Mouse (Mus musculus) fibroblast of lung, adult 2 months (primary cell): ENCODE measurements around the gene Arg1.

Experiments used
- DNase-seq: peaks from one replicate; pipeline ENCODE4 v3.0.0-alpha.2; 2011; ENCODE audit warnings: low read depth

Arg1 gene

DNA sequence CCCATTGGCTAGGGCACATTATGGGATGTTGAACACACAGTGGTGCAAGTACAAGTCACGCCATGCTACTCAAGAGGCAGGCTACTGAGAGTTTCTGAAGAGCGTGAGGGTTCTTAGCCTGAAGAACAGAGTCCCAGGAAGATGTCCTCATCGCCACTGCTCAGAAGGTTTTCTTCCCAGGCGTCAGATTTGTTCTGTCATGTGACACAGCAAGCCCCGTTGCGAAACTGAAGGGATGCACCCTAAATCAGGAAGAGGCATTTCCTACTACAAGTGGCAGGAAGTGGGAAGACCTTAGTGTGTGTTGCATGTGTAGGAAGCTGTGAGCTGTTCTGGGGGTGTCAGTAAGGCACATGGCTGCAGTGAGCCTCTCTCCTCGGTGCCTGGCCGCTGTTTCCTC lies 16.1 kb downstream of the Arg1 start:
- no peak for DNase-seq

DNA sequence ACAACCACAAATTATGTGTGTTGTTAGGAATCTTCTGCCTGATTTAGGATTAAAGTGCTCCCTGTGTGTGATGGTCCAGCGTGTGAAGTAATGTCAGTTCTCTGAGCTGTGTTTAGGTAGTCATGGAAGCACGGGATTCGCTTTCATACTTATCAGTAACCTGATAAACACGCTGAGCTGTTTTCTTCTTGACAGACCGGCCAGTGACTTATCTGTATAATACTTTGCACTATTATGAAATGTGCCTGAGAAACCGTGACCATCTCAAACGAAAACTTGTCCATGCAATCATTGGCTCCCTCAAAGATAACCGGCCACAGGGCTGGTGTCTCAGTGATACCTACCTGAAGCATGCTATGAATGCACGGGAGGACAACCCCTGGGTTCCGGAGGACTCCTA lies 21.7 kb downstream of the Arg1 start:
- DNase-seq = no peak

DNA sequence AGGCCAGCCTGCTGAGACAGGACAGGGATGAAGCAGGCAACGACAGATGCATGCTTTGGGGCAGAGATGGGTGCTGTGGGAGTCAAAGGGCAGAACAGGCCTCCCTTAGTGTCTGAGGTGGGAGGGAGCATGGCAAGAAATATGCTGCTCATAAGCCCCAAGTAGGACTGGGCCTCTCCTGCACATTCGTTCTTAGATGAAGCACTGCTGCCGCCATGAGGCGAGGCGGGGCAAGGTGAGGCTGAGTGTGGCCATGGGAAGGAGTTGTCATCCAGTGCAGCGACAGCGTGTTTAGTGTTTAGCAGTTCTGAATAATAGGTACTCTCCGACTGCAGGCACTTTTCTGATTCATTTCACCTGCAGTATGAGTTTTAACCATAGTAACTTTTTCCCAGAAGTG lies 31.4 kb downstream of the Arg1 start:
- no peak for DNase-seq

GRCm38 (mm10) chr10:24888343-24888742 lies 38.9 kb downstream of the Arg1 start:
- DNase-seq = no peak

DNA sequence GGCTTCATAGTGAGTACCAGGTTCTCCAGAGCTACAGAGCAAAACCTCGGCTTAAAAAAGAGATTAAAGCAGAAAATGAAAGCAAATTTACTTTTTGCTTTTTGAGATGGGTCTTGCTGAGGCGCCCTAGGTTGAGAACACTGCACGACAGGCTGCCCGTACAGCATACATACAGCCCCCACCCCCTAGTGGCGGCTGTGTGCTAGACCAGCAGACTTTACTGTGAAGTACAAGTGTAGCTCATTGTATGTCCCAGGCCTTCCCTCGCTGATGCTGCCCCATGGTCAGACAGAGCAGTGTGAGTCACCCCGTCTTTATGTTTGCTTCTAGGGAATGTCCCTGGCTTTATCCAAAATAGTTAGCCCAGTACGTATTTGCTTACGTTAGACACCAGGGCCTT lies 41.3 kb downstream of the Arg1 start:
- no peak for DNase-seq

GRCm38 (mm10) chr10:24873624-24874023 lies 53.7 kb downstream of the Arg1 start:
- DNase-seq = no peak

- peak; percentile 100 for DNase-seq
Measured at GRCm38 (mm10) chr10:24869760-24870290, 57.5 kb downstream of the Arg1 start, which contains the start of gene Med23. Gene Med23 (plus strand): TSS chr10:24869986.
